Mouse (Mus musculus) kidney, adult 10 weeks (tissue): Measurements from ENCODE around the gene Qars. TPM values are rescaled to one million over a fixed set of nuclear protein-coding genes. Genes with fewer than 3 reads are reported as not detected.

ENCODE experiments used
- polyA plus RNA-seq: library from polyadenylated mRNA; stranded (reverse); fragments of 350-450 nt; fragmentation: Illumina TruSeq; extraction: RNeasy Lipid Tissue Mini Kit (QIAGEN cat#74804); gene quantifications from one replicate; pipeline ENCODE4 v1.2.3, GENCODE M21; 2014; ENCODE audit warnings: low read depth, low replicate concordance

Gene Qars
- polyA plus RNA-seq = 82.1 TPM

GRCm38 (mm10) chr9:108507619-108508434 is at the start of gene Qars:
Gene Qars (plus strand): TSS chr9:108507706.

GRCm38 (mm10) chr9:108460319-108461178 is 47.0 kb upstream of the Qars start, which contains the start of gene Ccdc71:
Gene Ccdc71 (plus strand): TSS chr9:108460527.

GRCm38 (mm10) chr9:108461181-108461631 is 46.3 kb upstream of the Qars start, which contains the start of gene Klhdc8b:
Gene Klhdc8b (minus strand): TSS chr9:108461581.

DNA sequence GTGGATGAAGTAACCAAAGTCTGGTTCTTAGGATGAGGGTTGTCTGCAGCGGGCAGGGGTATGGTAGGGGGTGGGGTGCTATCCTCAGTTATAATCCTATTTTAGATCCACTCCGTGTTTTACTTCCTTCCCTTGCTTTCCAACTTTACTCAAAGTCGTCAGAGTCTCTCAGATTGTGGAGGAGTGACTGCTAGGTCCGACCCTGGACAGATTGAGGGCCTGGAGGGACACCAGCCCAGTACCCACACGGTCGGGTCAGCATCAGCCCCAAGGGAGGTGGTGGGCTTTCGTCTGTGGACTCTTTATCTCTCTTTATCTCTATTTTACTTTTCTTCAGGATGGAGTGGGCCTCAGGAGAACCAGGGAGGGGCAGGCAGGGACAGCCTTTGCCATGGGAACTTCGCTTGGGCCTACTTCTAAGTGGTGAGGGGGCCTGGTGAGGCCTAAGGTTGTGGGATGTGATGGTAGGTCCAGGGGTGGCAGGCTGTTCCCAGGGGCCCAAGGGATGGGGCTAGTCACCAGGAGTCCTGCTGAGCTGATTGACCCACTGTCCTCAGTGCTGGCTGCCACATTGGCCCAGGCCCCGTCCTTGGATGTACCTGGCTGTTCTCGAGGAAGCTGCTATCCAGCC is 27.7 kb upstream of the Qars start, which contains the start of gene Lamb2:
Gene Lamb2 (plus strand): TSS at position 16 of the 631 bp plus-strand sequence.

DNA sequence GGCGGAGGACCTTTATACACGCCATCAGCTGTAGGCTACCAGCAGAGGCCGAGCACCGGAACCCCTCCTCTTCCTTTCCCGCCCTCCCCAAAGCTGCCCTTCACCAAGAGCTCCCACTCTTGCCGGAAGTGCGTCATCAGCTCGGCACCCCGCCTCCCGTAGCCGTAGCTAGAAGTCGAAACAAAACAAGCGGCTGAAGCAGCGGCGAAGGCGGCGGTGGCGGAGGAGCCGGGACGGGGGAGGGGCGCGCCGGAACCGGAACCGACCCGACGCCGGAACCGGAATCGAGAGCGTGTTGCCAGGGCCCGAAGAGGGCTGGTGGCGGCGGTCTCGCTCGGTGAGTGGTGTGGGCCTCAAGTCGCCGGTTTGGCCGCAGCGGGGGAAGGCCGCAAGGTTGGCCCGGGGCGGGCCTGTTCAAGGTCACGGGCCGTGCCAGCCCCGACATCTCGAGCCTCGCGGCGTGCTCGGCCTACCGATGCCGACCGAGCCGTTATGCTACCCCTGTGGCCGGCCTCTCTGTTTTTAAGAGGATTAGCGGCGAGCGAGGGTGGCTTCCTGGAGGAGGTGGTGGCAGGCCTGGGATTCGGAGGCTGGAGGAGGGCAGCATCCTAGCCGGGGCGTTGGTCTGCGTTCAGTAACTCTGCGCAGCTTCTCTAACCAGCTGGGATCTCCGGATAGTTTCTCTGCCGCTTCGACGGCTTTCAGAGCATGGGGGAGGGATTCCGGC is 16.8 kb upstream of the Qars start, which contains the start of gene Usp19:
Gene Usp19 (plus strand): TSS at position 44 of the 727 bp plus-strand sequence.

DNA sequence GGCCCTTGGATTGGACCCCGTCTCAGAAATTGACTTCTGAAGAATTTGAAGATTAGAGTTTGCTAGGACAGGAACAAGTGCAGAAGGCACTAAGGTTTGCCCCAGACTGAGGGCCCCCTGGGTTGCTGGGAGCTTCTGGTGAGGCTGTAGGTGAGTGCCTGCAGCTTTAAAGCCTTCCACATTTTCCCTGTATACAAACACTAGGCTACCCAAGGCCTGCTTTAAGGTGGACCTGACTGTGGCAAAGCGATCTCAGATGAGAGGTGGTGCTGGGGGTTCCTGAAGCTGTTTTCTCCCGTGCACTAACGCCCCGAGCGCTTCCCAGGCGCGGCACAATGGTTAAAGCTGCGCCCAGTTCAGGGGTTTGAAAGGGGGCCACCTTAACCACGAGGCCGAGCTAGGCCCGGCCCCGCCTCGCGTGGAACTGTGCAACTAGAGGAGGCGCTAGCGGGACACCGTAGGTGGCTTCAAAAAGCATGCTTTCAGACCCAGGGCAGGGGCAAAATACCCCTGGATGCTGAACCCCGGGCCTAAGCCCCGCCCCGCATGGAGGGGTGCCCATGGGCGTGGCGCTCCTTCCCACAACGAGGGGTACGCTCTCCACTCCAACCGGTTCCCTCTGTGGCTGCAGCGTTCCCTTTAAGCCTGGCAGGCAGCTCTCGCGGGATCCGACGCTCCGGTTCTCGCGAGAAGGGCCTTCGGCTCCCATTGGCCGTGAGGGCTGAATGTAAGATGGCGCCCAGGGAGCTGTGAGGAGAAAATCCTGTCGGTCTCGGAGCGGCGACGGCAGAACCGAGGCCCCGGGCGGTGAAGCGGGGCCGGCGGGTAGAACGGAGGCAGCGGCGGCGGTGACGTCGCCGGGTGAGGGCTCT is 9.1 kb downstream of the Qars start, which contains the start of gene Qrich1:
Gene Qrich1 (plus strand): TSS at position 427 of the 872 bp plus-strand sequence.

GRCm38 (mm10) chr9:108560227-108560841 is 52.8 kb downstream of the Qars start, which contains the start of gene Impdh2:
Gene Impdh2 (plus strand): TSS chr9:108560286.

Other genes starting within 250 kb of the Qars start
- 31.0 TPM for gene Dag1, start 243.7 kb upstream of the Qars start, polyA plus RNA-seq
- gene Nicn1, start 217.3 kb upstream of the Qars start, polyA plus RNA-seq = 42.1 TPM
- 37.5 TPM for gene Amt, start 210.9 kb upstream of the Qars start, polyA plus RNA-seq
- 456 TPM for gene Rhoa, start 201.6 kb upstream of the Qars start, polyA plus RNA-seq
- 19.1 TPM for gene Tcta, start 201.5 kb upstream of the Qars start, polyA plus RNA-seq
- 93.3 TPM for gene Gpx1, start 168.8 kb upstream of the Qars start, polyA plus RNA-seq
- 54.0 TPM for gene Usp4, start 159.9 kb upstream of the Qars start, polyA plus RNA-seq
- gene 1700102P08Rik, start 114.9 kb upstream of the Qars start, polyA plus RNA-seq = 0.73 TPM
- gene Ccdc36, start 79.2 kb upstream of the Qars start, polyA plus RNA-seq = not detected
- gene BC048562, start 71.2 kb upstream of the Qars start, polyA plus RNA-seq = not detected
- 4.1 TPM for gene Ccdc71, start 47.2 kb upstream of the Qars start, polyA plus RNA-seq
- gene Klhdc8b, start 46.1 kb upstream of the Qars start, polyA plus RNA-seq = 0.53 TPM
- 5.1 TPM for gene Lamb2, start 28.0 kb upstream of the Qars start, polyA plus RNA-seq
- 5.9 TPM for gene Usp19, start 17.1 kb upstream of the Qars start, polyA plus RNA-seq
- 35.9 TPM for gene Qrich1, start 9.1 kb downstream of the Qars start, polyA plus RNA-seq
- gene Impdh2, start 52.6 kb downstream of the Qars start, polyA plus RNA-seq = 15.8 TPM
- 4.7 TPM for gene Ndufaf3, start 59.7 kb downstream of the Qars start, polyA plus RNA-seq
- 3.6 TPM for gene Dalrd3, start 62.2 kb downstream of the Qars start, polyA plus RNA-seq
- gene Wdr6, start 71.0 kb downstream of the Qars start, polyA plus RNA-seq = 1.7 TPM
- gene P4htm, start 90.0 kb downstream of the Qars start, polyA plus RNA-seq = not detected
- 40.2 TPM for gene Arih2, start 141.7 kb downstream of the Qars start, polyA plus RNA-seq
- gene Slc25a20, start 154.4 kb downstream of the Qars start, polyA plus RNA-seq = 62.8 TPM
- 110 TPM for gene Prkar2a, start 181.6 kb downstream of the Qars start, polyA plus RNA-seq